Mouse (Mus musculus) left cerebral cortex, postnatal 25 days (tissue): Measurements from ENCODE around the gene Ccdc14. TPM values are rescaled to one million over a fixed set of nuclear protein-coding genes. Genes with fewer than 3 reads are reported as not detected.
A peak's percentile ranks its signal among the peaks of the same experiment; 100 is the strongest.

Experiments
- DNase-seq, 2 experiments: peaks; one replicate each; pipeline ENCODE4 v3.0.0; 2022; ENCODE audit warnings: low spot score in 2 of 2, mixed read lengths in 1 of 2
- intact Hi-C: fragments of 180-260 bp; cut with DNase I; formaldehyde crosslinking; loops from one replicate; pipeline ENCODE4 v1.15.1; 2025
- total RNA-seq, 2 experiments: library from RNA; stranded (reverse); gene quantifications; 2 replicates each; pipeline ENCODE4 v1.2.3; 2021

Gene Ccdc14
- total RNA-seq, 2 experiments from 2014 or later: 2.1 to 2.7 TPM

DNA sequence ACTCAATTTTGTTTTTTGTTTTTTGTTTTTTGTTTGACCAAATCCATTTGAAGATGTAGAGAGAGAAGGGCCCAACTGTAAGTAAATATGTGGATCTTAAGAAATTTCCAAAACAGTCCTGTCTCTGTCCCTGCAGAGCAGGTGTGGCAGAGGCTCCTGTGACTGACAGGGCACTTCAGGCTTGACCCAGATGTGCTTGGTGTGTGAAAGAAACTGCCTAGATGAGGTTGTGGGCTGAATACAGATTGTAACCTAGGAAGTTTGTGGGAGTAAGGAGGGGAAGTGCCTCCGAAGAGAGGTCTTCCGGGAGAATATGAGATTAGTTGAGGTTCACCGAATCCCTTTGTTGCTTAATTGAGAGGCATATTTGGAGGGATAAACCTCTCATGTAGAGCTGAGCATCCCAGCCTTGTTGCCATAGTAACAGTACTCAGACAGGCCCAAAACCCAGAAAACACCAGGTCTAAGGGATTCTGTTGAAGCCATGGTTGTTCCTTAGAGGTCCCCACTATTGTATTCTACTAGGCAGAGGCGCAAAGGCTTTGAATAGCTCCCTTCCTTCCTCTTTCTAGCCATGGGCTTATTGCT, 82.1 kb downstream of the Ccdc14 start:
- intact Hi-C loops: no loop called here
- peak in 1 of 2 experiments; percentile 4 for DNase-seq

Other genes with a start within 250 kb of the Ccdc14 start
- gene Kalrn, start 117.1 kb upstream of the Ccdc14 start, total RNA-seq: 100 to 1,000 TPM; 478 to 544 TPM
- gene Ropn1, start 40.7 kb upstream of the Ccdc14 start, total RNA-seq: under 1 TPM in 1 of 2 experiments, not detected in 1; 0.46 TPM
- gene Mylk, start 54.6 kb downstream of the Ccdc14 start, total RNA-seq: 10 to 100 TPM; 11.7 to 16.3 TPM